Mouse (Mus musculus): Measurements from ENCODE around the gene Gtf2i. TPM values are rescaled to one million over a fixed set of nuclear protein-coding genes. Genes with fewer than 3 reads are reported as not detected.

The Gtf2i gene
- total RNA-seq, 2 experiments from 2014 or later, result 46.6 to 91.0 TPM

DNA sequence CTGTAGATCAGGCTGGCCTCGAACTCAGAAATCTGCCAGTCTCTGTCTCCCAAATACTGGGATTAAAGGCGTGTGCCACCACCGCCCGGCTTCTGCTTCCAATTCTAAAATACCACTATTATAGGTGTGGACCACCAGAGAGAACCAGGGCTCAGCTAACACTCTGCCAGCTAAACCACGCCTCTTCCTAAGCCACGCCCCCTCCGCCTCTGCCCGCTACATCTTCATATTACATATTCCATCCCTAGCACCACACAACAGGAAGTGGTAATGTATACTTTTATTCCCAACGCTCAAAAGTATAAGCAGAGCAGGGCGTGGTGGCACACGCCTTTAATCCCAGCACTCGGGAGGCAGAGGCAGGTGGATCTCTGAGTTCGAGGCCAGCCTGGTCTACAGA lies 8.8 kb upstream of the Gtf2i start:
- ATAC-seq (replicated peaks; ENCODE audit: poor library complexity), result peak; percentile 91

- no peak for ATAC-seq (replicated peaks; ENCODE audit: poor library complexity)
Observed at GRCm38 (mm10) chr5:134322355-134322754, 7.8 kb upstream of the Gtf2i start.

DNA sequence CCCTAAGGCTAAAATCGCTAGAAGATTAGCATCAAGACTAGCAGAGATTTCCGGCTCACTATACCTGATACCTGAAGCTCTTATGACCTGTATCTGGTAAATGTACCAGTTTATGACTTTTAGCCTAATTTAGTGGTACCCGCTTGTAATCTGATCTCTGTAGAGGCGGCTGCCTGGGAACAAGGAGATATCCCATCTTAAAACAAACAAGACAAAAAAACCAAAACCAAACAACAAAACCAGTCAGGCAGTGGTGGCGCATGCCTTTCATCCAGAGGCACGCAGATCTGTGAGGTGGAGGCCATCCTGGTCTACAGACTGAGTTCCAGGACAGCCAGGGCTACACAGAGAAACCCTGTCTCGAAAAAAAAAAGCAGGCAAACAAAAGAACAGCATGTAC lies 7.1 kb upstream of the Gtf2i start:
- no peak for ATAC-seq (replicated peaks; ENCODE audit: poor library complexity)

DNA sequence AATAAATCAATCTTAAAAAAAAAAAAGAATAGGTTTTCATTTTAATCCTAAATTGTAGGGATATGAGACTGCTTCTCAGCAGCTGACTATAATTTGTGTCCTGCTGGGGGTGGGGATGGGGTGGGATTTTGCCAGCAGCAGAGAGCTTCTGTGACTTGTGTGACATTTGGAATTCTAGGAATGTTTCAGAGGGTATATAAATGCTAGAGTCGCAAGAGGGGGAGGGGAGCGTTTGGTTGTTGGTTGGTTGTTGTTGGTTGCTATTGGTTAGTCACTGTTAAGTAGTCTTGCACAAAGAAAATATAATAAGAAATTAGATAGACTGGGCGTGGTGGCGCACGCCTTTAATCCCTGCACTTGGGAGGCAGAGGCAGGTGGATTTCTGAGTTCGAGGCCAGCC lies 4.3 kb upstream of the Gtf2i start:
- no peak for ATAC-seq (replicated peaks; ENCODE audit: poor library complexity)

DNA sequence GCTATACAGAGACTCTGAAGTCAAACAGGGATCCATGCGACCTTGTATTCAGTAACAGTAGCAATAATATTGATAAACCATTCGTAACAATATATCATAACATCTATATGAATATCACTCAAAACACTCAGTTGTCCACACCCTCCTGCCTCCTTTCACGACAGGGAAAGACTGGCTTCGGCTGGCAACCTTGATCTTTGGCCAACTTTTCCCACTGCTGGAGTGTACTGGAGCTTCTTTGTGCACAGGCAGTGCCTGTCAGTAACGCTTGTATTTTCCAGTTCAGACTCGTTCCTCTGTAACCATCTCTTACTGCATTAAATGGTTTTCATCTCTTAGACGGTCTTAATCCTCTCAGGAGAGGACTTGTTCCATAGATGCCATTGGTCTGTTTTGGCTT lies 2.2 kb upstream of the Gtf2i start:
- no peak for ATAC-seq (replicated peaks; ENCODE audit: poor library complexity)

DNA sequence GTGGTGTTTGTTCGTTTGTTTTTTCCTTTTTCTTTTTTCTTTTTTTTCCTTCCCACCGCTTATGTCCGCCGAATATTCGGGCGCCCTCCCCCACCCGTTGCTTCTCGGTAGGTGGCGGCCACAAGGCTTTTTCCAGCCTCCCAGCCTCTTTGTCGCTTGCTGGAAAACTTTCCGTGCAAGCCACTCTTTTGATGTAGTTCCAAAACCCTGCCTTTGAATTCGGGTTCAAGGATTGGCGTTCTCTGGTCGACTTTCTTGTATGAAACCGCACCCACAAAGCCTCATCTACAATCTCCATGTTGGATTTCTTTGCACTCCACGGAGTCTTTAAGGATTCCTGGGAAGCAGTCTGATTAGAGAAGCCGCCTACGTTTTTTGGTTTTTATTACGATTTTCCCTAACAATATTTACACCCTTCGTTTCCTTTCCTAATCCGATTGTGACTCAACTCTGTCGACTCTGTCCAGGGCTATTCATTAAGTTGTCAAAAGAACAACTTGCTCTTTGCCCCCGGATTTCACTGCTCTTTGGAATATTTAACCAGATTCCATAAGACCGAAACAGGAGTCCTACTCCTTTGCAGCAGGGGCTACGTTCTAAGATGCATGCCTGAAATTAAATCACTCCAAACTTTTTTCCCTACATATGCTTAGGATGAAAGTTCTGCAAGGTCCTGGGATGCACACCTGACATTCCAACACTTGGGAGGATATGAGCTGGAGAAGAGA lies 1.2 kb upstream of the Gtf2i start:
- ATAC-seq (replicated peaks; ENCODE audit: poor library complexity), result no peak

GRCm38 (mm10) chr5:134314068-134314674 lies 389 bp downstream of the Gtf2i start:
- ATAC-seq (replicated peaks; ENCODE audit: poor library complexity), result no peak; the same call in 1 of the 2 replicates

- peak; percentile 73 for ATAC-seq (replicated peaks; ENCODE audit: poor library complexity)
Observed at GRCm38 (mm10) chr5:134313451-134314067, 1.0 kb downstream of the Gtf2i start.

- ATAC-seq (replicated peaks; ENCODE audit: poor library complexity), result no peak
Observed at GRCm38 (mm10) chr5:134312691-134313450, 1.7 kb downstream of the Gtf2i start.

- ATAC-seq (replicated peaks; ENCODE audit: poor library complexity), result no peak
Observed at GRCm38 (mm10) chr5:134311894-134312411, 2.6 kb downstream of the Gtf2i start.

- ATAC-seq (replicated peaks; ENCODE audit: poor library complexity), result no peak
Observed at GRCm38 (mm10) chr5:134310201-134310600, 4.4 kb downstream of the Gtf2i start.

- ATAC-seq (replicated peaks; ENCODE audit: poor library complexity), result no peak
Observed at GRCm38 (mm10) chr5:134309345-134309744, 5.2 kb downstream of the Gtf2i start.

GRCm38 (mm10) chr5:134304639-134305038 lies 9.9 kb downstream of the Gtf2i start:
- no peak for ATAC-seq (replicated peaks; ENCODE audit: poor library complexity)

- ATAC-seq (replicated peaks; ENCODE audit: poor library complexity), result no peak
Observed at GRCm38 (mm10) chr5:134295277-134296050, 19.1 kb downstream of the Gtf2i start.

- ATAC-seq (replicated peaks; ENCODE audit: poor library complexity), result no peak
Observed at GRCm38 (mm10) chr5:134294606-134295005, 20.0 kb downstream of the Gtf2i start.

DNA sequence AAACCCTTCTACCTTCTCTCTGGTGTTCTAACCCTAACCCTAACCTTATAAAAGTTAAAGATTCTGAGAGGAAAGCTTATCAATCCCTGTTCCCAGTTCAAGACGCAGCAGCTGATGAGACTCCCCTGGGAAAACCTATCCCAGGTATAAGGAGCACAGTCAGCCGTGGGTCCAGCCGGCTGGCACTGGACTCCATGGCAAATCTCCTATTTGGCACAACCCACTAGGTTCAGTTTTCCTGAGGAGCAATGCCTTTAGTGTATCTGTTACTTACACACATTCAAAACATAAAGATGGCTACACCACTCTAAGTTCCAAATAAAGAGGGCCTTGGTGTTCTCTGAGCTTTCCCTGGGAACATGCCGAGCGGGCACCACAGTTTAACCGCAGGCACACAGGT lies 23.5 kb downstream of the Gtf2i start:
- ATAC-seq (replicated peaks; ENCODE audit: poor library complexity), result no peak

DNA sequence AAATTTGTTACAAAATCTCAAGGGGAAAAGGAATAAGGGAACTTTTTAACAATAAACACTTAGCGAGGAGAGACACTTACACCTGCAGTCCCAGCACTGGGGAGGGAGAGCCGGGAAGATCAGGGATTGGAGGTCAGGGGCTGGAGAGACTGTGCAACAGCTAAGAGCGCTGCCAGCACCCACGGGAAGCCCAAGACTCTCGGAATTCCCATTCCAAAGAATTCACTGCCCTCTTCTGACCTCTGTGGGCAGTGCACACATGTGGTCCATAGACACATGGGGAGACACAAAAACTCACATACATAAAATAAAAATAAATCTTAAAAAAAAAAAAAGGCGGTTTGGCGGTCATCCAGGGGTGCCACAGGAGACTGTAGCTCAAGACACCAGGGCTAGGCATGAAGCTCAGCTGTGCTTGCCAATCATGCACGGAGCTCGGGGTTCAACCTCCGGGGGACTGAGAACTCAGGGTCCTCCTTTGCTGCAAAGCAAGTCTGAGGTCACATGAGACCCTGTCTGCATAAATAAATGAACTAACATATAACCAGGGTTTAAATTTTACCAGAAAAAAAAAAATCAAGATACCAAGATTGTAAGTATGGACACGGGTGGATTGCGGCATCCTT lies 24.5 kb downstream of the Gtf2i start:
- ATAC-seq (replicated peaks; ENCODE audit: poor library complexity), result no peak

DNA sequence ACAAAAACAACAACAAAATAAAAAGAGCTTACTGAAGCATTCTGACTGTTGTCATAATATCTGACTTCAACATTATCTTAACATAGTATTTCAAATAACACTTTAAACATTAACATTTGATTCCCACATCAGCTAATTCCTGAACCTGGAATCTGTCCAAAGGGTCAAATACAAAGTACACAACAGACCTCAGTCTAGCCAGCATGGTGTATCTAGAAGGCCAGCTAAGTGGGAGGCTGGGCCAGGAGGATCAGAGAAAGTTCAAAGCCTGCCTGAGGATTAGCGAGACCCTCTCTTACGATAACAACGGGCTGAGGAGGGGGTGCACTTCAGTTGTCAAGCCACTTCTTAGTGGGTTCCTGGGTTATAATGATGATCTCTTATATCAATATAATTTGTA lies 26.5 kb downstream of the Gtf2i start:
- ATAC-seq (replicated peaks; ENCODE audit: poor library complexity), result no peak

DNA sequence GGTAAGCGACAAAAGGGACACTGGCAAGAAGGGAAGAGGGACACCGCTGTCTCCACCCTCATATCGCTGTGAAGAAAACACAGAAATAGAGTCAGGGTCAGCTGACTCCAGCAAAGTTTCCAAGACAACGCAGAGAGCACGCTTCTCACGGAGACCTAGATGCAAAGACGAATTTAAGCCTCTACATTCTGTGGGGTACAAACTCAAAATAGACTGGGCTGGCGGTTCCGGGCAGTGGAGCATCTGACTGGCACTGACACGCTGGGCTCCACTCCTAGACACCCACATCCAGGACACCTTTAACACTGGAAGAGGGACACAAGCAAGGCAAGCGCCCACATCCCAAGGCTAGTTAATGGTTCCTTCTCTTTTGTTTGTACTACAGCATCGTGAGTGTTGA lies 29.6 kb downstream of the Gtf2i start:
- no peak for ATAC-seq (replicated peaks; ENCODE audit: poor library complexity)

GRCm38 (mm10) chr5:134282603-134283002 lies 32.0 kb downstream of the Gtf2i start:
- ATAC-seq (replicated peaks; ENCODE audit: poor library complexity), result no peak

All from megakaryocyte progenitor cell, adult 5-6 weeks (primary cell).